ENCODE assay signal across 8 mouse cellular contexts in the genomic region with DNA sequence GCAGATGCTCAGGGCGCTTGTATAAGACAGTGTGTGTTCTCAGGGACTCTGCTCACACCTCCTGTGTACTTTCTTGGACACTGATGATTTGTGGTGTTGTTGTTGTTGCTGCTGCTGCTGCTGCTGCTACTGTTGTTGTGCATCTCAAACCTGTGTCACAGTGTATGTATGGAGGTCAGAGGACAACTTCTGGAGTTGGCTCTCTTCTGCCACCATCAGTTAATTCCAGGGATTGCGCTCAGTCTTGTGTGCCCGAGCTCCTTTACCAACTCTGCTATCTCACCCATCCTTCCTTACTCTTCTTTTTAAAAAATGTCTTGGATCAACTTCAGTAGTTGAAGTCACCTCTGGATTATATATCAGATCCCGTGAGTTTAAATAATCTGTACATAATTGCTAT. TPM values are rescaled to one million over a fixed set of nuclear protein-coding genes. Genes with fewer than 3 reads are reported as not detected.
DNase-seq lines count a peak whose midpoint lies in the region; ATAC-seq lines count a peak whose summit lies in the region.

No protein-coding gene starts in this region.

- intact Hi-C loops in heart, postnatal 10 days (cut with DNase I), result loop anchor here (2.0 kb wide), 2 partner anchors 78 to 118 kb away; a partner anchor contains a TSS

- no peak overlapping the region for H3K4me3 ChIP-seq in lung, embryonic 16.5 days (ENCODE audit: low read length)

- ATAC-seq in lung, embryonic 16.5 days (ENCODE audit: low read depth), result 0 out of 2 replicates have a peak, but pooled peaks have one; percentile 12

- no peaks in the 10 kb centered on the region for H3K4me1 ChIP-seq in lung, embryonic 16.5 days (replicated peaks; ENCODE audit: control insufficient read depth, insufficient read depth, low read length)

- no peaks in the 10 kb centered on the region for H3K9me3 ChIP-seq in lung, embryonic 16.5 days (ENCODE audit: control insufficient read depth, low read length)

- no peak overlapping the region for H3K4me2 ChIP-seq in lung, embryonic 16.5 days (ENCODE audit: low read depth, low read length)

- no peaks in the 10 kb centered on the region for H3K36me3 ChIP-seq in lung, embryonic 16.5 days (ENCODE audit: control insufficient read depth, insufficient read depth, low read length)
- no peaks in the 10 kb centered on the region for H3K36me3 ChIP-seq in splenic B cell, adult 2 months (ENCODE audit: control insufficient read depth, insufficient read depth, low read length, poor library complexity, severe bottlenecking)

- peak; percentile 22 to 27 for DNase-seq in gastrocnemius, adult 8-10 months (ENCODE audit: low spot score in 2 of 2)
- no peak for DNase-seq in gastrocnemius, postnatal 25 days
- DNase-seq in right cerebral cortex, postnatal 4 days, result peak; percentile 49
- DNase-seq in right cerebral cortex, postnatal 36 days (ENCODE audit: low spot score in 2 of 2), result no peak
- DNase-seq in cerebellum, adult 8-10 months, result peak; percentile 69
- DNase-seq in heart, postnatal 10 days, result peak; percentile 60 to 77
- DNase-seq in splenic B cell, adult 2 months (ENCODE audit: low read depth, low spot score), result peak; percentile 69

- no peak overlapping the region for H3K27ac ChIP-seq in lung, embryonic 16.5 days (ENCODE audit: low read length)

- H3K9ac ChIP-seq in lung, embryonic 16.5 days (ENCODE audit: low read length), result no peak overlapping the region

- 66% methylated on average over 4 of the region's 4 CpGs for WGBS in lung, embryonic 16.5 days

- H3K27me3 ChIP-seq in lung, embryonic 16.5 days (ENCODE audit: control insufficient read depth, insufficient read depth, low read depth, low read length), result no peaks in the 10 kb centered on the region
- no peaks in the 10 kb centered on the region for H3K27me3 ChIP-seq in splenic B cell, adult 2 months (ENCODE audit: control insufficient read depth, insufficient read depth, low read length, poor library complexity, severe bottlenecking)

RNA-seq across cellular contexts. Expression of a gene that starts 43.7 kb away (rescaled TPM):
- total RNA-seq in gastrocnemius, adult 8-10 months (2022), result 10 to 100 TPM; 35.3 to 47.3 (median 40.4) TPM
- 10 to 100 TPM; 29.8 to 34.6 TPM for total RNA-seq in gastrocnemius, postnatal 25 days (2021)
- total RNA-seq in heart, postnatal 10 days (2021), result 10 to 100 TPM; 68.9 to 70.8 TPM
- 74.5 and 76.7 TPM in 2 replicates for polyA plus RNA-seq in lung, embryonic 16.5 days (2015; fragmentation: Nextera tagmentation; extraction: Ambion mirVana)

Comparison
In these comparisons a context has a peak if more than half of its experiments do, and no peak if none do; other contexts are left out.
1. DNase-seq: peak in gastrocnemius, adult 8-10 months (2 of 2), right cerebral cortex, postnatal 4 days (single experiment), cerebellum, adult 8-10 months (single experiment), heart, postnatal 10 days (2 of 2) and splenic B cell, adult 2 months (single experiment); none in gastrocnemius, postnatal 25 days (single experiment) and right cerebral cortex, postnatal 36 days (0 of 2).